Mouse (Mus musculus) bone marrow macrophage, adult 2 months (primary cell): ENCODE measurements at regions not wholly inside any gene's neighbourhood (a gene's known extent, or its start where the extent isn't known, plus 50 kb on each side); places are given as distances from the start of the nearest gene placed in this dataset.

ENCODE experiments used
- CTCF ChIP-seq: IDR thresholded peaks from 2 replicates; pipeline ENCODE4 v1.5.1; 2012; ENCODE audit warnings: low read depth, mild to moderate bottlenecking, low read length, moderate library complexity
- POLR2A ChIP-seq: IDR thresholded peaks from 2 replicates; pipeline ENCODE4 v1.6.1; 2012; ENCODE audit warnings: mild to moderate bottlenecking, low read depth, low read length, borderline replicate concordance

GRCm38 (mm10) chr13:102579638-102580037 is 113.7 kb upstream of the Cd180 start:
- TF ChIP-seq CTCF = no peak
- no peak for TF ChIP-seq POLR2A
